Mouse (Mus musculus) adrenal gland, postnatal 0 days (tissue): ENCODE results near the gene Slc5a12. TPM values are rescaled to one million over a fixed set of nuclear protein-coding genes. Genes with fewer than 3 reads are reported as not detected.

Experiments used
- polyA plus RNA-seq: library from polyadenylated mRNA; unstranded; fragments of >200 nt; fragmentation: Nextera tagmentation; extraction: Ambion mirVana; gene quantifications from 2 replicates; pipeline ENCODE4 v1.2.1, GENCODE M21; 2015

Gene Slc5a12
- polyA plus RNA-seq: 0.11 TPM in 1 of 2 replicates, not detected in the other

GRCm38 (mm10) chr2:110596932-110597331 is at the start of gene Slc5a12:
Gene Slc5a12, plus strand, starts transcription at chr2:110597298.

Other genes with a start within 250 kb of the Slc5a12 start
- 22.5 and 42.4 TPM in 2 replicates for gene Fibin, start 234.1 kb upstream of the Slc5a12 start, polyA plus RNA-seq
- 0.07 TPM in 1 of 2 replicates, not detected in the other for gene Muc15, start 124.0 kb downstream of the Slc5a12 start, polyA plus RNA-seq